Mouse (Mus musculus) lung, embryonic 16.5 days (tissue): Measurements from ENCODE around the gene Etl4. TPM values are rescaled to one million over a fixed set of nuclear protein-coding genes. Genes with fewer than 3 reads are reported as not detected.

Experiments
- ATAC-seq: fragments of 200-750 bp; cut with Nextera tagmentation; 2 replicates; pipeline ENCODE4 v1.8.0; 2017; ENCODE audit warnings: low read depth, mild to moderate bottlenecking, moderate library complexity
- H3K27ac ChIP-seq: fragments of 300-500 bp; sonication (generic); 2 replicates; pipeline ENCODE4 v1.5.1; 2014; ENCODE audit warnings: mild to moderate bottlenecking, control low read depth, low read length
- H3K27me3 ChIP-seq: fragments of 300-500 bp; sonication (generic); 2 replicates; pipeline ENCODE4 v1.6.1; 2014; ENCODE audit warnings: low read depth, low read length, mixed read lengths; ENCODE audit not compliant: control insufficient read depth, insufficient read depth
- H3K36me3 ChIP-seq: fragments of 300-500 bp; sonication (generic); 2 replicates; pipeline ENCODE4 v1.6.1; 2014; ENCODE audit warnings: low read length; ENCODE audit not compliant: control insufficient read depth, insufficient read depth
- H3K4me1 ChIP-seq: fragments of 300-500 bp; sonication (generic); replicated peaks from 2 replicates; pipeline ENCODE4 v1.6.1; 2014; ENCODE audit warnings: low read length, mixed read lengths; ENCODE audit not compliant: control insufficient read depth, insufficient read depth
- H3K4me2 ChIP-seq: fragments of 300-500 bp; sonication (generic); 2 replicates; pipeline ENCODE4 v1.6.1; 2014; ENCODE audit warnings: low read depth, low read length, control low read depth
- H3K4me3 ChIP-seq: fragments of 300-500 bp; sonication (generic); 2 replicates; pipeline ENCODE4 v1.5.1; 2014; ENCODE audit warnings: mild to moderate bottlenecking, low read length, control low read depth
- H3K9ac ChIP-seq: fragments of 300-500 bp; sonication (generic); 2 replicates; pipeline ENCODE4 v1.6.1; 2014; ENCODE audit warnings: low read length, control low read depth
- H3K9me3 ChIP-seq: fragments of 300-500 bp; sonication (generic); 2 replicates; pipeline ENCODE4 v1.6.1; 2016; ENCODE audit warnings: low read length; ENCODE audit not compliant: control insufficient read depth
- WGBS: fragments of 180-500 bp; shearing (Covaris S2); extraction: QIAGEN DNeasy Blood & Tissue Kit; methylation state at CpG from one replicate; pipeline ENCODE4 v1.1.7; 2014; 5-methylcytosine and 5-hydroxymethylcytosine counted together
- polyA plus RNA-seq: library from polyadenylated mRNA; unstranded; fragments of >200 nt; fragmentation: Nextera tagmentation; extraction: Ambion mirVana; gene quantifications from 2 replicates; pipeline ENCODE4 v1.2.1, GENCODE M21; 2015

Etl4 gene
- 23.6 and 28.2 TPM in 2 replicates for polyA plus RNA-seq

- Histone ChIP-seq H3K9me3 (no peaks in the 10 kb centered on the region), H3K4me2 (peak within 1 kb of the TSS; percentile 61), H3K9ac (no peak within 1 kb of the TSS), H3K36me3 (no peaks in the 10 kb centered on the region), H3K4me3 (peak within 1 kb of the TSS; percentile 48), H3K27me3 (peaks cover 20% of the 10 kb centered on the region), H3K27ac (no peak within 1 kb of the TSS), H3K4me1 (peaks cover 7% of the 10 kb centered on the region; the same call in 1 of the 2 replicates)
- ATAC-seq = peak; percentile 79
- WGBS = under 1% methylated on average over 33 of the region's 37 CpGs
Measured at GRCm38 (mm10) chr2:19909171-19909899, at the start of gene Etl4. TSS of gene Etl4 (plus strand) at chr2:19909780.

- no peak overlapping the region for H3K4me2 ChIP-seq
- no peak for ATAC-seq
- H3K4me3 ChIP-seq = no peak overlapping the region
- H3K9ac ChIP-seq = no peak overlapping the region
- H3K27me3 ChIP-seq = no peaks in the 10 kb centered on the region
- no peak overlapping the region for H3K27ac ChIP-seq
- H3K4me1 ChIP-seq = no peaks in the 10 kb centered on the region
- H3K36me3 ChIP-seq = no peaks in the 10 kb centered on the region
- no peaks in the 10 kb centered on the region for H3K9me3 ChIP-seq
Measured at GRCm38 (mm10) chr2:19869167-19869566, 40.4 kb upstream of the Etl4 start.

- H3K9me3 ChIP-seq = no peaks in the 10 kb centered on the region
Measured at GRCm38 (mm10) chr2:19871881-19872280, 37.7 kb upstream of the Etl4 start.

GRCm38 (mm10) chr2:19890875-19891274 lies 18.7 kb upstream of the Etl4 start:
- Histone ChIP-seq H3K27me3 (no peaks in the 10 kb centered on the region), H3K9me3 (no peaks in the 10 kb centered on the region), H3K9ac (no peak overlapping the region), H3K4me3 (no peak overlapping the region), H3K4me2 (no peak overlapping the region), H3K27ac (no peak overlapping the region), H3K4me1 (no peaks in the 10 kb centered on the region), H3K36me3 (no peaks in the 10 kb centered on the region)
- 36% methylated on average over 4 of the region's 4 CpGs for WGBS
- no peak for ATAC-seq

More at GRCm38 (mm10) chr2:19871881-19872280, 37.7 kb upstream of the Etl4 start:
- Histone ChIP-seq H3K27me3 (no peaks in the 10 kb centered on the region), H3K4me3 (no peak overlapping the region), H3K4me2 (no peak overlapping the region), H3K27ac (no peak overlapping the region), H3K4me1 (no peaks in the 10 kb centered on the region), H3K36me3 (no peaks in the 10 kb centered on the region), H3K9ac (no peak overlapping the region)
- ATAC-seq = peak; percentile 54; the same call in 1 of the 2 replicates
- 71% methylated on average over 1 of the region's 1 CpGs for WGBS

- H3K4me2 ChIP-seq = peak overlapping the region; percentile 61
- WGBS = under 1% methylated on average over 30 of the region's 31 CpGs
- H3K9ac ChIP-seq = no peak overlapping the region
Measured at GRCm38 (mm10) chr2:19909900-19910780, 560 bp downstream of the Etl4 start.

GRCm38 (mm10) chr2:19910781-19911175 lies 1.2 kb downstream of the Etl4 start:
- Histone ChIP-seq H3K9ac (no peak overlapping the region), H3K27me3 (peaks cover 20% of the 10 kb centered on the region), H3K36me3 (no peaks in the 10 kb centered on the region), H3K9me3 (no peaks in the 10 kb centered on the region), H3K4me2 (no peak overlapping the region), H3K4me3 (no peak overlapping the region), H3K27ac (no peak overlapping the region), H3K4me1 (peaks cover 7% of the 10 kb centered on the region; the same call in 1 of the 2 replicates)
- ATAC-seq = no peak
- WGBS = 6% methylated on average over 8 of the region's 8 CpGs

More at GRCm38 (mm10) chr2:19909900-19910780, 560 bp downstream of the Etl4 start:
- ATAC-seq = peak; percentile 26; the same call in 1 of the 2 replicates
- H3K4me1 ChIP-seq = peaks cover 7% of the 10 kb centered on the region; the same call in 1 of the 2 replicates
- H3K9me3 ChIP-seq = no peaks in the 10 kb centered on the region
- peaks cover 20% of the 10 kb centered on the region for H3K27me3 ChIP-seq
- no peak overlapping the region for H3K27ac ChIP-seq
- H3K4me3 ChIP-seq = peak overlapping the region; percentile 48
- no peaks in the 10 kb centered on the region for H3K36me3 ChIP-seq

- 18% methylated on average over 6 of the region's 6 CpGs for WGBS
- H3K4me3 ChIP-seq = no peak overlapping the region
- H3K9ac ChIP-seq = no peak overlapping the region
- H3K9me3 ChIP-seq = no peaks in the 10 kb centered on the region
- no peak for ATAC-seq
- H3K4me1 ChIP-seq = no peaks in the 10 kb centered on the region
- no peak overlapping the region for H3K4me2 ChIP-seq
- H3K27me3 ChIP-seq = no peaks in the 10 kb centered on the region
- H3K36me3 ChIP-seq = no peaks in the 10 kb centered on the region
- H3K27ac ChIP-seq = no peak overlapping the region
Measured at GRCm38 (mm10) chr2:19919190-19919589, 9.6 kb downstream of the Etl4 start.

- Histone ChIP-seq H3K27me3 (no peaks in the 10 kb centered on the region), H3K27ac (no peak overlapping the region), H3K4me3 (no peak overlapping the region), H3K4me1 (no peaks in the 10 kb centered on the region), H3K9me3 (no peaks in the 10 kb centered on the region), H3K36me3 (no peaks in the 10 kb centered on the region), H3K4me2 (no peak overlapping the region), H3K9ac (no peak overlapping the region)
- ATAC-seq = no peak
- 90% methylated on average over 1 of the region's 1 CpGs for WGBS
Measured at GRCm38 (mm10) chr2:19930009-19930408, 20.4 kb downstream of the Etl4 start.

- H3K4me2 ChIP-seq = no peak overlapping the region
- H3K27ac ChIP-seq = no peak overlapping the region
- H3K27me3 ChIP-seq = no peaks in the 10 kb centered on the region
- H3K4me3 ChIP-seq = no peak overlapping the region
- H3K4me1 ChIP-seq = no peaks in the 10 kb centered on the region
- ATAC-seq = no peak
- no peak overlapping the region for H3K9ac ChIP-seq
- H3K9me3 ChIP-seq = no peaks in the 10 kb centered on the region
- no peaks in the 10 kb centered on the region for H3K36me3 ChIP-seq
- WGBS = 93% methylated on average over 1 of the region's 1 CpGs
Measured at GRCm38 (mm10) chr2:19933836-19934235, 24.3 kb downstream of the Etl4 start.
